Mouse (Mus musculus): Measurements from ENCODE around the gene Cdon. TPM values are rescaled to one million over a fixed set of nuclear protein-coding genes. Genes with fewer than 3 reads are reported as not detected.
A peak's percentile ranks its signal among the peaks of the same experiment; 100 is the strongest.

Cdon gene
- total RNA-seq, 2 experiments from 2014 or later = 7.8 to 10.5 TPM

DNA sequence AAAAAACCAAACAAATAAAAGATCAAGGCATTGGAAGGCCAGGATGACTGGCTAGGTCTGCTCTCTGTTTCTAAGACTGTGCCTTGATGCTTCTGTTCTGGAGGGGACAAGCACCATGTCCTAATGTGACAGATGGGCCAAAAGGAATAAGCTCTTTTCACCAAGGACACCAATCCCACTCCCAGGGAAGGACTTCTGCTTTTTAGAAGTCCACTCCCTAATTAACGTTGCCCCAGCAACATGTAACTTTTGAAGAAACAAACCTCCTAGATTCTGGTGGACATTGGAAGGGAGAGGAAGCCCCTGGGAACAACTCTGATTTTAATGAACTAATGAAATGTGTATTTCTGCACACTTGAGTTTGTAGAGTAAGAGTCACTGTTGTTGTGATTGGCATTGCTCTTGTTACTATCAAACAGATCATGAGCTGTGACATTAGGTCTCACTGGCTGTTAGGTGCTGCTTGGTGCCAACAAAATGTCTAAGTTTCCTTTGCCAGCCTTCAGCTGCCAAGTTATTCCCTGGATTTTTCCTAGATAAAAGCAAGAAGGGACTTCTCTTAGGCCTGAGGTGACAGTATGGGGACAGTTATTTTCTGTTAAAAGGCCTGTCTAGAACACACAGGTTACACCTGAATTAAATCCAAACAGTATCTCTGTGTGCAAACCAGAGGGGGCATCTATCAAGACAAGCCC lies 102.0 kb downstream of the Cdon start:
- intact Hi-C loops (cut with DNase I) = loop anchor here (5.0 kb wide), 2 partner anchors 101 to 236 kb away; partner anchors contain the start of gene Cdon
- DNase-seq (ENCODE audit: extremely low spot score in 1 of 2, low spot score in 2 of 2) = peak in 1 of 2 experiments; percentile 0

DNA sequence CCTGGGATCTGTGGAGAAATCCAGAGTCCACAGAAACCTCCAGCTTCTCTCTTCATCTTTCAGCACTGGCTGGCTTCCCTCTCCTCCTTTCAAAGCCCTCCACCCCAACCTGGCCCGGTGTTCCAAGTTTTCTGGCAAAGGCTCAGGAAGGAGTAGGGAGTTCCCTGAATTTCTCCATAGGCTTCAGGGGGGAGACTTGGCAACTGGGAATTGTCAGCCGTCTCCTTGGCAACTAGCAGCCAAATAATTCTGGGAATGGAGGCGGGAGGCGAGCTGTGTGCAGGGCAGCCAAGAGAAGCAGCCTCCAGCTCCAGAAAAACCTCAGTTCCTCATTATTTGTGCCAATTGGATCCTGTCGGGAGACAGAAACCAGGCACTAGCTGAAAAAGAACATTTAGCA lies 102.6 kb downstream of the Cdon start:
- peak; percentile 53 to 62 for DNase-seq (ENCODE audit: extremely low spot score in 1 of 2, low spot score in 2 of 2)
- intact Hi-C loops (cut with DNase I) = loop anchor here (5.0 kb wide), 2 partner anchors 101 to 236 kb away; partner anchors contain the start of gene Cdon

GRCm38 (mm10) chr9:35523941-35524411 lies 103.0 kb downstream of the Cdon start:
- peak; percentile 74 to 79 for DNase-seq (ENCODE audit: extremely low spot score in 1 of 2, low spot score in 2 of 2)
- intact Hi-C loops (cut with DNase I) = loop anchor here (5.0 kb wide), 2 partner anchors 102 to 237 kb away; partner anchors contain the start of gene Cdon

GRCm38 (mm10) chr9:35529141-35529540 lies 108.2 kb downstream of the Cdon start:
- intact Hi-C loops (cut with DNase I) = no loop called here
- no peak for DNase-seq (ENCODE audit: extremely low spot score in 1 of 2, low spot score in 2 of 2)

- intact Hi-C loops (cut with DNase I) = no loop called here
Observed at GRCm38 (mm10) chr9:35529796-35530195, 108.9 kb downstream of the Cdon start.

DNA sequence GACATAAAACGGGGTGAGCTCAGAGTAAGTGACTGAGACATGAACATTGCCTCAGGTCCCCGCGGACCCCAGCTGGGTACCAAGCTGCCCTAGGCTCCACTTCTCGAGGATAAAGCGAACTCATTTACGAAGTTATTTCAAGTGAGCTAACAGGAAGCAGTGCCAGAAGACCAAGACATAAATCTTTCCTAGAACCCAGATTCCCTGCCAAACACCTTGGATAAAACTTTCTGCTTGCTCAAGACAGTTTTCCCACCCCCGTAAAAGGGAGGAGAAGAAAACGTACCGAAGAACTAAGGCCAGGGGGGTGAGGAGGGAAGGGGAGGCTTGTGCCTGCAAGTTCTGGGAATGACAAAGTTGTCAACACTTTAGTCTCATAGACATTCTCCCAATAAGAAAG lies 112.3 kb downstream of the Cdon start:
- intact Hi-C loops (cut with DNase I) = no loop called here
- no peak for DNase-seq (ENCODE audit: extremely low spot score in 1 of 2, low spot score in 2 of 2)

More at GRCm38 (mm10) chr9:35529796-35530195, 108.9 kb downstream of the Cdon start:
- no peak for DNase-seq (ENCODE audit: extremely low spot score in 1 of 2, low spot score in 2 of 2)

- DNase-seq (ENCODE audit: extremely low spot score in 1 of 2, low spot score in 2 of 2) = peak in 1 of 2 experiments; percentile 55
- intact Hi-C loops (cut with DNase I) = loop anchor here (2.0 to 5.0 kb wide), 2 partner anchors 113 to 252 kb away; partner anchors contain the start of gene Cdon
Observed at GRCm38 (mm10) chr9:35535110-35535509, 114.2 kb downstream of the Cdon start.

- intact Hi-C loops (cut with DNase I) = loop anchor here (2.0 to 5.0 kb wide), 2 partner anchors 114 to 253 kb away; partner anchors contain the start of gene Cdon
- DNase-seq (ENCODE audit: extremely low spot score in 1 of 2, low spot score in 2 of 2) = no peak
Observed at GRCm38 (mm10) chr9:35535876-35536275, 114.9 kb downstream of the Cdon start.

GRCm38 (mm10) chr9:35539001-35539750 lies 118.2 kb downstream of the Cdon start:
- no peak for DNase-seq (ENCODE audit: extremely low spot score in 1 of 2, low spot score in 2 of 2)

DNA sequence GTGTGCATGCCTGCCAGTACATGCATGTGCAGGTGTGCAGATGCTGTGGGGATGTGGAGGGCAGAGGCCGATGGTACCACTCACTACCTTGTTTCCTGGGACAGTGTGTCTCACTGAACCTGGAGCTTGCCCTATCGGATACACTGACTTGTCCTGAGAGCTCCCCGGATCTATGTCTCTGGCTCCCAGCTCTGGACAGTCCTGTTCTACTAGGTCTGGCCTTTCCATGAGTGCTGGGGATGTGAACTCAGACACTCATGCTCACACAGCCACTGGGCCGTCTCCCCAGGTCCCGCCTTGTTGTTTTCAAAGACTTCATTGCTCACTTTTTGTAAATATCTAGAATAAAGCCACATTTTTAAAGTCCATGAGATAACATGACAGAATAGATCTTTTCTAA lies 120.1 kb downstream of the Cdon start:
- intact Hi-C loops (cut with DNase I) = no loop called here

More at GRCm38 (mm10) chr9:35539001-35539750, 118.2 kb downstream of the Cdon start:
- intact Hi-C loops (cut with DNase I) = loop anchor here (5.0 kb wide), 1 partner anchor 117 kb away; the partner anchor contains the start of gene Cdon

GRCm38 (mm10) chr9:35541488-35541887 lies 120.6 kb downstream of the Cdon start:
- intact Hi-C loops (cut with DNase I) = no loop called here
- peak; percentile 69 to 81 for DNase-seq (ENCODE audit: extremely low spot score in 1 of 2, low spot score in 2 of 2)

More for the DNA sequence above, 120.1 kb downstream of the Cdon start:
- no peak for DNase-seq (ENCODE audit: extremely low spot score in 1 of 2, low spot score in 2 of 2)

DNA sequence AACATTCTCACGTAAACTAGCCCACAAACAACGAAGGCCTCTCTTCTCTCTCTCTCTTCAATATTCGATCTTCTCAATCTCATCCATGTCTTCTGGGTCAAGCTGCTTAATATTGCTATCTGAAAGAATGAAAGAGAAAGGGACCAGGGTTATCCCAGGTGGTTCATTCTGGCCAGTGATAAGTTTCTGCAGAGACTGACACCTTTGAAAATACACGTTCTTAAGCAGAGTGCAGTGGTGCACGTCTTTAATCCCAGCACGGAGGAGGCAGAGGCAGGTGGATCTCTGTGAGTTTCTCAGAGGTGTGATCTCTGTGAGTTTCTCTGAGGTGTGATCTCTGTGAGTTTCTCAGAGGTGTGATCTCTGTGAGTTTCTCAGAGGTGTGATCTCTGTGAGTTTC lies 121.0 kb downstream of the Cdon start:
- intact Hi-C loops (cut with DNase I) = no loop called here
- no peak for DNase-seq (ENCODE audit: extremely low spot score in 1 of 2, low spot score in 2 of 2)

DNA sequence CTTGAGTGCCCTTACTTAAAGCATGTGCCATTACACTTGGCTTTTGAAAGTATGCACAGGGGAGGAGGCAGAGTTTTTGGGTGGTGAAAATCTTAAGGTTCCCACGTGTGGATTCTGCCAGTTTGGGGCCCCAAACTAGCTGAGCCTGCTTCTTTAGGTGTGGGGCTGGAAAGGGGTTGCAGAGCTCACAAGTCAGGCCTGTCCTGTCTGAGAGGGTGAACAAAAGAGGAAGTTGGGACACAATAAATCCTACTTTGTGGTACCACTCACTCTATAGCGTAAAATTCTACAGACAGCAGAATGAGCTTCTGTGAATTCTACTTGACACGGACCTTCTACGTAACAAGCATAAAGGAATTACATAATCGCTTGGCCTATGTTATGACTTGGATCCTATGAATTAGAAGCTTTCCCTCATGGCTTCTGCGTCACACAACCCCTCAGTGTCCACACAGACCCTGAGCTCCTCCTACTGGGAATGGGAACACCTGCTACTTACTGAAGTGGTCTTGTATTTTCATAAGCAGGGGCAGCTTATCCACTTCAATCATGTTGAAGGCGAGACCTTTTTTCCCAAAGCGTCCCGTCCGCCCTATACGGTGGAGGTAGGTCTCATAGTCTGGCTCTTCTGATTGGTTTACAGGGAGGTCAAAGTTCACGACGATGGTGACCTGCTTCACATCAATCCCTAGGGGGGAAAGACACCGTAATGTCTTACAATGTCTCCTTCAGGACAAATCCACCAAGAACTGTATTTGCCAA lies 122.4 kb downstream of the Cdon start:
- intact Hi-C loops (cut with DNase I) = no loop called here
- no peak for DNase-seq (ENCODE audit: extremely low spot score in 1 of 2, low spot score in 2 of 2)

- intact Hi-C loops (cut with DNase I) = no loop called here
- no peak for DNase-seq (ENCODE audit: extremely low spot score in 1 of 2, low spot score in 2 of 2)
Observed at GRCm38 (mm10) chr9:35544666-35545065, 123.7 kb downstream of the Cdon start.

GRCm38 (mm10) chr9:35545704-35546103 lies 124.8 kb downstream of the Cdon start:
- DNase-seq (ENCODE audit: extremely low spot score in 1 of 2, low spot score in 2 of 2) = no peak
- intact Hi-C loops (cut with DNase I) = no loop called here

GRCm38 (mm10) chr9:35546745-35547144 lies 125.8 kb downstream of the Cdon start:
- intact Hi-C loops (cut with DNase I) = no loop called here
- no peak for DNase-seq (ENCODE audit: extremely low spot score in 1 of 2, low spot score in 2 of 2)

DNA sequence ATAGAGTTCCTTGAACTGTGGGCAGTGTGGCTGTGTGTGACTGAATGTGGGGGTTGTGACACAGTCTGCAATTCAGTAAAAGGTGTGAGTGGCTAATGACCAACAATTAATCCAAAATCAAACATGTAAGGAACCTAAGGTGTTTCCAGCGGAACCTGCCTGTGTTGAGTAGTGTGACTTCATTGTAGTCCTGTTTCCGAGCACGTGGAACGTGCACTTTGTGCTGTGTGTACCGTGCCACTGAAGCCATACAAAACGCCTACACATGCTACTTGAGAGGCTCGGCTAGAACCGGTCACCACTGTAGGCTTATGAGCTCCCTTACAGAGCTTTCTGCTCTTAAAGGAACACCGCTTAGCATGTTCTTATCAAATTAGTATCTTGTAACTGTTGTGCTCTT lies 127.5 kb downstream of the Cdon start:
- no peak for DNase-seq (ENCODE audit: extremely low spot score in 1 of 2, low spot score in 2 of 2)
- intact Hi-C loops (cut with DNase I) = no loop called here

DNA sequence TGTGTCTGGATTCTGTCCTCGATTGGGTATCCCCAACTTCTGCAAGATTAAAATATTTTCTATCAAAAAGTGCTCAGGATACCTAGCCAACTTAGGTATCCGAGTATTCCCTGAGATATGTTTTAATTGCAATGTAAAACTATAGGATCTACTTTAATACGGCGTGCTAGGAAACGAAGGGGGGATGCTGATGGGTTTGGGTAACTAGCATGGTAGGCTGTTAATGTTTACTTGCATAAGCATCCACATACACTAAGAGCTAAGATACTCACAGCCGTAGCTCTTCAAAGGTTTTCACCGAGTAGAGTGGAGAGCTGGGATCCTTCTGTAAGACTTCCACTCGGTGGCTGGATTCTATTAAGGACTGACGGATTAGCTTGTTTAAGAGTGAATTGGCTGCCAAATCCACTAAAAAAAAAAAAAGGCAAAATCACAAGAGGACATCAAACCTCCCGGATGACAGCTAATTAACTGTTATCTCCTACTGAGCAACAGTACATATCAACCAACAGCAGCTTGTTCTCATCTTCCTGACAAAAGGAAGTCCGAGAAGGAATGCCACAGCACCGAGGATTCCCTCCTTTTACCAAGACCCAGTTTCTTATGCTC lies 135.7 kb downstream of the Cdon start:
- intact Hi-C loops (cut with DNase I) = no loop called here
- DNase-seq (ENCODE audit: extremely low spot score in 1 of 2, low spot score in 2 of 2) = no peak

All from left cerebral cortex, postnatal 10 days (tissue).